Mouse (Mus musculus) embryonic stem cell, embryonic (primary cell): Measurements from ENCODE around the gene Cnpy3.

Source experiments
- CTCF ChIA-PET, 4 experiments: fragments of 300-600 bp in 2 of 4; fragments of 350-600 bp in 2 of 4; sonication (Branson Sonifier 250); formaldehyde crosslinking; loops; one replicate each; lab custom pipeline; 2022; ENCODE audit warnings: inconsistent platforms in 2 of 4; lab: Charles Lee
- POLR2A ChIA-PET, 4 experiments: fragments of 300-600 bp in 2 of 4; fragments of 350-600 bp in 2 of 4; sonication (Branson Sonifier 250); formaldehyde crosslinking; loops; one replicate each; lab custom pipeline; 2022; ENCODE audit warnings: antibody characterized with exemption in 4 of 4, inconsistent platforms in 1 of 4; lab: Charles Lee

Gene Cnpy3

DNA sequence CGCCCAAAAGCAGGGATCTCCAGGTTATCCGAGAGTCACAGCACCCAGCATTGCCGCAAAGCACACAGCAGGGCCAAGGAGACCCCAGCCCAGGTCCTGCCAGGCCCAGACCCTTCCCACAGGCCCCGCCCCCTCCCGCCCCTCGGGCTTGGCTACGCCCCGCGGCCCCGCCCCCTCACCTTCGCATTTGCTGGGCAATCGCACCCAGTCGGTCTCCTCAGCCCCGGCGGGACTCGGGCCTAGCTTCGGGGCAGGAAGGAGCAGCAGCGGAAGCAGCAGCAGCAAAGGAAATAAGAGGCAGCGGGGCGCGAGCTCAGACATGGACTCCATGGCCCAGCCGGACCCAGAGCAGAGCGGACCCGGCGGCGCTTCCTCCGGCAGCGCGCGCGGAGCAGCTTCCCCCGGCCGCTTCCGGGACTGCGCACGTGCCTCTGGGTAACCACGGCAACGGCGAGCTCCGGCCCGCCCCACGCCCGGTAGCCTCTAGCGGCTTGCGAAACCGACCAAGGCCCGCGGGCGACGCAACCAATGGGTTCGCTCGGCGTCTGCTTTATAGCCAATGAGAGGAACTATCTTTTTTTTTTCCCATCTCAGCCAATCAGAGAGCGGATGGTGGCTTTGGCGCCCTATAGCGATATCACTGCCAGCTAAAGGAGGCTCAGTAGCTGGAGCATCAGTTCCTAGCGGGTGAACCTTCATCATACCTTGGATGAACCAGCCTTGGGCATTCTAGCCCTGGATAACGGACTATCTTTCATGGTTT is at the start of gene Cnpy3:
TSS of gene Cnpy3 (minus strand) at position 421 of the 763 bp plus-strand sequence.
- ChIA-PET POLR2A (interaction anchor here (0.6 to 15.1 kb wide), 75 partner anchors 9 to 1165 kb away, joined by 3 to 235 read pairs (median 4); partner anchors contain the start of genes 2310039H08Rik (in 3 of the 4), Bicral (in 3 of the 4), Ptcra (in 3 of the 4) and Ppp2r5d (in 2 of the 4)), CTCF (interaction anchor here (0.6 to 1.6 kb wide), 17 partner anchors 9 to 1963 kb away, joined by 3 to 16 read pairs (median 4); partner anchors contain the start of genes Rpl7l1 (in 1 of the 4) and Tbcc (in 1 of the 4))

DNA sequence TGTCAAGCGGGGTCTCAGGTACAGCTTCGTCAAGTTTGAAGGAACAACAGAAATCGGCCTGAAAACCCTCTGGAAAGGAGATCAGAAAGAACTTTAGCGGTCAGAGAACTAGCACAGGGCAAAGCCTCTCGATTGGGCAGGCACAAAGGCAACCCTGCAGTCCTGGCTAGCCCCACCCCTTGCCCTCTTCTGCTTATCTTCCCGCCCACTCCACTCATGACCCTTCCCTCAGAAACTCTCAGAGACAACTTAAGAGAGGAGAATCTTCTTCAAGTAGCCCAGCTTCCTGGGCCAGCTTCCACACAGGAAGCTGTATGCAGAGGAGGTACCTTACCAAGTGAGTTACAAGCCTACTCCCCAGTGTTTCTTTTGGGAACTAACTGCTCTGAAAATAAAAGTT is 49.7 kb upstream of the Cnpy3 start:
- POLR2A ChIA-PET, result interaction anchor here (0.6 to 13.4 kb wide), 43 partner anchors 7 to 89 kb away, joined by 3 to 329 read pairs (median 4); partner anchors contain the start of genes 2310039H08Rik (in 2 of the 4), Rpl7l1 (in 2 of the 4), Tbcc (in 2 of the 4) and Bicral (in 1 of the 4)
- CTCF ChIA-PET, result interaction anchor here in 1 of 4 experiments (1.5 kb wide), 1 partner anchor 16 kb away, joined by 3 read pairs; no protein-coding TSS in a partner anchor

DNA sequence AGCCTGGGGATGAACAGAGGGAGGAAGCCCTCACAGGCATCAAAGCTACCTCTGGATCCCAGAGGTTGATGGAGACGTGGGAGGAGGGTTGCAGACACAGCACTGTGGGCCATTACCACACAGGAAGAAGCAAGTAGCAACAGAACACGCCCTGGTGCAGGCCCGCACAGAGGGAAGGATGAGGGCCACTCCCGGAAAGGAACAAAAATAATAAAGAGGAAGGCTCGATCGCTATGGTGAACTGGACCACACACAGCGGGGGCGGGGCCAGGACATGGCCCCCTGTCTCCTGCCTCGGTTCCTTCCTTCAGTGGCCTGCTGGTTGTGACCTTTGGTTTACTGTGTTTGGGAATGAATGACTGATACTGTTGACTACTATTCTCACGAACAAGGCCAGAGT is 47.7 kb upstream of the Cnpy3 start:
- ChIA-PET CTCF (interaction anchor here in 1 of 4 experiments (0.6 kb wide), 1 partner anchor 15 kb away, joined by 4 read pairs; no protein-coding TSS in a partner anchor), POLR2A (interaction anchor here in 3 of 4 experiments (0.6 to 4.5 kb wide), 10 partner anchors 9 to 190 kb away, joined by 3 to 51 read pairs (median 3); no protein-coding TSS in a partner anchor)

DNA sequence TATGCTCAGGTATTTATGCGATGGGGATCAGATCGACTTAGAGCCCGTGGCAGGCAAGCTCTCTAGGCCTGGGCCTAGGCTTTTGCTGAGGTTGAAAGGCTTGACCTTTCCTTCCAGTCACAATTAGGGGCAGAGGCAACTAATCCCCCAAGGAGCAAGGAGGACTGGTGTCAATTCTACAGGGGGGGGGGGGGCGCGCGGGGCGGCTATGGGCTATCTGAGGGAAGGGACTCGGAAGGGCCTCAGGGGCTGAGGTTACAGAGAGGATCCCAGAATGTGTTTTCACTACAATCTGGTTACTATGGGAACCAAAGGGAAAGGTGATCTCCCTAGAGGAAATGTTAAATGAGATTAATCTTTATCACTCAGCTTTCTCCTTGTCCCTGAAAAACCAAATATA is 45.4 kb upstream of the Cnpy3 start:
- POLR2A ChIA-PET, result interaction anchor here (0.6 to 10.9 kb wide), 33 partner anchors 11 to 302 kb away, joined by 3 to 217 read pairs (median 5); partner anchors contain the start of genes Bicral (in 1 of the 4), Cnpy3 (in 1 of the 4) and Rpl7l1 (in 1 of the 4)
- CTCF ChIA-PET, result interaction anchor here in 2 of 4 experiments (0.6 to 1.0 kb wide), 3 partner anchors 10 to 83 kb away, joined by 3 to 4 read pairs (median 3); partner anchors contain the start of gene 2310039H08Rik (in 1 of the 2)

DNA sequence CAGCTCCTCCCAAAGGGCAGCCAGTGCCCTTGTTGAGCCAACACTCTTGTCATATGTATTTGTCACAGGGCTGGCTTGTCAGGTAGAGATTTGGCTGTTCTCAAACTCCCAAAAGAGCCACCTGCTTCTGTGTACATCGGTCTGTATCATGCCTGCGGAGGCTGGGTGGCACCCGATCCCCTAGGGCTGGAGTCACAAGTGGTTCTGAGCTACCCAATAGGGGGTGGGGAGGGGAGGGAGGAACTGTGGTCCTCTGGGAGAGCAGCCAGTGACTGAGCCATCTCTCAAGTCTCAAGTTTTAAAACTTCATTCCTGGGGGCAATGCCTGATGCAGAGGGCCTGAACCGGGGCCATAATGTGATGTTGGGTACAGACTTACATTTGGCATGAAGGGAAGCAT is 44.7 kb upstream of the Cnpy3 start:
- POLR2A ChIA-PET, result interaction anchor here (0.6 to 10.9 kb wide), 37 partner anchors 11 to 1169 kb away, joined by 3 to 217 read pairs (median 5); partner anchors contain the start of genes Rpl7l1 (in 3 of the 4), Bicral (in 1 of the 4), Cnpy3 (in 1 of the 4) and Tbcc (in 1 of the 4)

DNA sequence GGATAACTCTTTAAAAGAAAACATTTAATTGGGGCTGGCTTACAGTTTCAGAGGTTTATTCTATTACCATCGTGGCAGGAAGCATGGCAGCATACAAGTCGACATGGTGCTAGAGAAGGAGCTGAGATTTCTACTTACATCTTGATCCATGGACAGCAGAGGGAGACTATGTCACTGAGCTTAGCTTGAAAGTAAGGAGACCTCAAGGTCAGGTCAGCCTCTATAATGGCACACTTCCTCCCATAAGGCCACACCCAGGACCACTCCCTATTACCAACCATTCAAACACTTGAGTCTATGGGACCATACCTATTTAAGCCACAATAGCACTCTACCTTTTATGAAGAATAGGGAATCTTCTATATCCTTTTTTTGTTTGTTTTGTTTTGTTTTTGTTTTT is 40.9 kb upstream of the Cnpy3 start:
- POLR2A ChIA-PET, result interaction anchor here (0.6 to 10.9 kb wide), 22 partner anchors 8 to 94 kb away, joined by 3 to 217 read pairs (median 5); partner anchors contain the start of gene Rpl7l1 (in 3 of the 4)
- CTCF ChIA-PET, result interaction anchor here in 3 of 4 experiments (1.0 to 1.6 kb wide), 6 partner anchors 13 to 97 kb away, joined by 3 to 5 read pairs (median 4); partner anchors contain the start of gene Tbcc (in 1 of the 3)

More for the DNA sequence above, 44.7 kb upstream of the Cnpy3 start:
- CTCF ChIA-PET, result interaction anchor here in 3 of 4 experiments (0.6 to 1.9 kb wide), 8 partner anchors 14 to 107 kb away, joined by 3 to 7 read pairs (median 4); partner anchors contain the start of genes 2310039H08Rik (in 1 of the 3) and Ppp2r5d (in 1 of the 3)

DNA sequence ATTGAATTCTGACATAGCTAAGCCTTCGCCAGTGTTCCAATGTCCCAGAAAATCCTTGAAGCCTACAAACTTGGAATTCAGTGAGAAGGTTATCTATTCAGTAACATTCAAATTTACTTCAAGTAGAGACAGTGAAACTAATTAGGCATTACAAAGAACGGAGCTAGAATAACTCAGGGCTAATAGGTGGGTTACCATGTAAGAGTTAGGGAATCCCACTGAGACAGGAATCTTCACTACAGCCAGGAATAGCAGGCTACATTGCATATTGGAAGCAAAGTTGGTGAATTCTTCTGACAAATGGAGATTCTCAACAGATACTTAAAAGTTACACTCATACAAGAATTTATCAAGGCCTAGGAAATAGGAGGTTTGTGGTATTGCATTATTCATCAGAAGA is 36.0 kb upstream of the Cnpy3 start:
- CTCF ChIA-PET, result interaction anchor here in 2 of 4 experiments (0.7 to 0.9 kb wide), 2 partner anchors 10 to 67 kb away, joined by 4 to 5 read pairs; no protein-coding TSS in a partner anchor
- POLR2A ChIA-PET, result interaction anchor here in 3 of 4 experiments (0.5 to 10.9 kb wide), 14 partner anchors 10 to 305 kb away, joined by 3 to 217 read pairs (median 4); partner anchors contain the start of gene Tbcc (in 1 of the 3)

DNA sequence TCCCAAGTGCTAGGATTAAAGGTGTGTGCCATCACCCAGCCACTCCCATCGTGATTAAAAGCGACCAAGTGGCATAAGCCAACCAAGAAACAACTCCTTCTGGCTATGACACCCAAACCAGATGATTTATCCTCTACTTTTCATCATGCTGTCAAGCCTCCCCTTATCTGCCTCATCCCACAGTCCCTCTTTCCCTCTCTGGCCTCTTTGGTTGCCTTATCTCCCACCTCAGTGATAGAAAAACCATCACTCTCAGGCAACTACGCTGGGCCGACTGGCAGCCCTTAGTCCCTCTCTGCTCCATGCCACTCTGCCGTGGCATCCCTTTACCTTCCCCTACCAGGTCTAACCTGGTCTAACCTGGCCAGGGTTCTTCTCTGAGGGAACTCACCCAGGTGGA is 34.9 kb upstream of the Cnpy3 start:
- ChIA-PET POLR2A (interaction anchor here in 3 of 4 experiments (0.6 to 6.1 kb wide), 11 partner anchors 9 to 103 kb away, joined by 3 to 55 read pairs (median 5); partner anchors contain the start of gene Tbcc (in 1 of the 3)), CTCF (interaction anchor here in 1 of 4 experiments (0.9 kb wide), 1 partner anchor 11 kb away, joined by 4 read pairs; no protein-coding TSS in a partner anchor)

DNA sequence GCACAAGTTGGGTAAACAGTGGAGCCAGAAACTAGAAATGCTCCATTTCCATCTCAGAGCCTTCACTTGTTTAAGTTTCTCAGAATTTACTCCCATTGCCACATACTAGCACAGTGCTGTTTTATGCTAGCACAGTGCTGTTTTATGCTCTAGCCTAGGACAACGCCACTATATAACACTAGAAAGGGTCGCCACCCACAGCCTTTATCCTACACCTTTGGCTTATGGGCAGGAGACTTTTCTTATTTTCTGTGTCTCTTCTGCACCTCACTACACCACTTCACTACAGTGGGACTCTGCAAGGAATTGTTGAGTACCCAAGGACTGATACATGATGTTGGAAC is 31.2 kb upstream of the Cnpy3 start:
- CTCF ChIA-PET, result interaction anchor here in 3 of 4 experiments (0.6 to 1.3 kb wide), 5 partner anchors 26 to 718 kb away, joined by 3 to 5 read pairs (median 3); partner anchors contain the start of gene Tbcc (in 1 of the 3)

DNA sequence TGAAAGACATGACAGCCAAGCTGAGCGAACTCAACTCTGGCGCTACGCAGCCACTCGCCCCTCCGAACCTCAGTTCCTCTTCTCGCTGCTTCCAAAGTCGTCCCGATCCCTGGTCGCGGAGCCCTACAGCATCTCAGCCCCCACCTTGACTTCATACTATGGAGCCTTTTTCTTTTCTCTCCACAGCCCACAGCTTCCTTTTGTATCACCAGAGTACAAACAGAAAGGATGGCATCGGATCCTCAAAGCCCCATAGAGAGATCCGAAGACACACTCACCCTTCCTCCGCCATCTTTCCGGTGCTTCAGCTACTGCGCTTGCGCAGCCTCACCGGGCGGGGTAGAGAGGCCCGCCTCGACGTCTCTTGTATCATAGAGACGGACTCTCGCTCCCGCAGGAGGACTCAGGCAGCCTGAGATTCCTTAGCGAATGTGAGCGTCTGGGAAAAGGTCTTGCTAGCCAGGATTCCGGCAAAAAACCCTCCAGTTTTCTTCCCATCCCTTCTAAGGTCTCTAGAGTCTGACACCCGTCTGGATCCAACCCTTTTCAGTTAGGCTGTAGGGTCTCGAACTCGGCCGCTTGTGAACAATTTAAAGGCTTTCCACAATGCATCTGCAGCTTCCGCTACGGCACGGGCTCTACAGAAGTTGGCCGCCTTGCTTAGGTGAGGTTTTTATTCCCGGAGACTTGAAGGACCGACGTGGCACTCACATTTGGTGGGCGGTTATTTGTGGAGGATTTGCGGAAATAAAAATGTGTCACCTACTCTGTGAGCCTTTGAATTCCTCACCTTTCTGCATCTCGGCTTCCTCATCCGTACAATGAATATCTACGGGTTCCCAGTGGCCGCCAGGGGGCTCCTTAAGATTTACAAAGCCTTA is 30.6 kb upstream of the Cnpy3 start, which contains the start of gene Rpl7l1:
TSS of gene Rpl7l1 (minus strand) at position 332 of the 881 bp plus-strand sequence.
- ChIA-PET POLR2A (interaction anchor here (0.6 to 6.4 kb wide), 91 partner anchors 7 to 1079 kb away, joined by 3 to 68 read pairs (median 4); partner anchors contain the start of genes 2310039H08Rik (in 4 of the 4), Tbcc (in 3 of the 4), Bicral (in 2 of the 4) and Cnpy3 (in 2 of the 4)), CTCF (interaction anchor here in 3 of 4 experiments (0.5 to 1.3 kb wide), 14 partner anchors 27 to 921 kb away, joined by 3 to 6 read pairs (median 3); partner anchors contain the start of genes Cnpy3 (in 1 of the 3) and Tbcc (in 1 of the 3))

More for the DNA sequence above, 31.2 kb upstream of the Cnpy3 start:
- POLR2A ChIA-PET, result interaction anchor here (1.0 to 6.4 kb wide), 25 partner anchors 10 to 1078 kb away, joined by 3 to 68 read pairs (median 9); partner anchors contain the start of genes 2310039H08Rik (in 2 of the 4), Cnpy3 (in 1 of the 4) and Tbcc (in 1 of the 4)

DNA sequence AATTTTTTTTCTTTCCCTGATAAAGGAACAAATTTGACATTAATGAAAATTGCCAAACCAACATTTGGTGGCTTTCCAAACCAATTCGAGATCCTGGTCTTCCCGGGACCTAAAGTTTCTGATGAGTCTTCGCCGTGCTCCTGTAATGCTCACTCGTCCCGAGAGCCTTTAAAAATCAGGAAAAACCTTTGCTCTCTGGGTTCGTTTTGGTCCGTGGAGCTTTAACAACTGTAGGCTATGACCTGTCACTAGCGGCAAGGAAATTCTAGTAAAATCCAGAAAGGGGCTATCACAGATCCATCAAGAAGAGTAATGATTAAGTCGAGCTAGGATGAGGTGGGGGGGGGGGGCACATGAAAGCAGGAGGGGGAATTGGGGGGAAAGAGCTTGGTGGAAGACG is 29.9 kb upstream of the Cnpy3 start:
- ChIA-PET CTCF (interaction anchor here in 3 of 4 experiments (0.5 to 1.3 kb wide), 9 partner anchors 30 to 921 kb away, joined by 3 to 6 read pairs (median 4); partner anchors contain the start of genes Cnpy3 (in 1 of the 3) and Tbcc (in 1 of the 3)), POLR2A (interaction anchor here (0.6 to 6.4 kb wide), 94 partner anchors 8 to 1080 kb away, joined by 3 to 68 read pairs (median 4); partner anchors contain the start of genes 2310039H08Rik (in 4 of the 4), Tbcc (in 3 of the 4), Bicral (in 2 of the 4) and Cnpy3 (in 2 of the 4))

DNA sequence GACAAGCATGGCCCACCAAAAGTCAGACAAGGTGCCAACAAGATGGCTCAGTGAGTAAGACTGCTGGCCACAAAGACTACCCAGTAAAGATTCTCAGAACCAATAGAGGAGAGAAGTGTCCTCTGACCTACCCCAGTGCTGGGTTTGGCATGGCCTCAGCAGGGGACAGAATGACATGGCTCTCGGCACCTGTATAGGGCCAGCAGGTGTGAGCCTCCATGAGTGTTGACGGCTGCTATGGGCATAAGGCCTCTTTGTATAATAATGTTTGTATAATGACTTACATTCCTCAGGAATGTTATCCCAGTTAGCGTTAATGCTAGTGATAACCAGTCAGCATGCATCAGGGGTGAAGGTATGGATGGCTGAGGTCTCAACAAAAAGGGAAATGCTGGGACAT is 24.1 kb upstream of the Cnpy3 start:
- CTCF ChIA-PET, result interaction anchor here in 1 of 4 experiments (0.6 kb wide), 1 partner anchor 114 kb away, joined by 8 read pairs; the partner anchor contains the start of gene Tbcc
- POLR2A ChIA-PET, result interaction anchor here in 3 of 4 experiments (0.5 to 14.2 kb wide), 18 partner anchors 13 to 139 kb away, joined by 3 to 235 read pairs (median 4); partner anchors contain the start of genes Cnpy3 (in 2 of the 3), Ptcra (in 2 of the 3) and Tbcc (in 1 of the 3)

DNA sequence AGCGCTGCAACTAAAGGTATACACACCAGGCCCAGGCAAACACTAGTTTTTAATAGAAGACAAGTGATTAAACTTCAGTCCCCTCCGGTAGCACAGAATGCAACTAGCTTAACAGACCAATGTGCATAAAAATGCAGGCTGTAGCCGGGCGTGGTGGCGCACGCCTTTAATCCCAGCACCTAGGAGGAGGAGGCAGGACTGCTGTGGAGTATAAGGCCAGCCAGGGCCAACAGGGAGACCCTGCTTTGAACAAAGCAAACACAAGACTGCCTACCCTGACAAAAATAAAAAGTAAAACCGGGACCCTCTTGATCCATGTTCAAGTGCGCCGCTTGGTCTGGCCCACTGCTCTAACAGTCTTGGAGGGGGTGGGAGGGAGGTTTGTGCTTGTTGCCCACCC is 23.1 kb upstream of the Cnpy3 start:
- POLR2A ChIA-PET, result interaction anchor here (0.7 to 14.2 kb wide), 20 partner anchors 7 to 116 kb away, joined by 3 to 235 read pairs (median 4); partner anchors contain the start of genes Tbcc (in 3 of the 4), Cnpy3 (in 2 of the 4), Ptcra (in 2 of the 4) and Rpl7l1 (in 1 of the 4)
- CTCF ChIA-PET, result no interaction called here

DNA sequence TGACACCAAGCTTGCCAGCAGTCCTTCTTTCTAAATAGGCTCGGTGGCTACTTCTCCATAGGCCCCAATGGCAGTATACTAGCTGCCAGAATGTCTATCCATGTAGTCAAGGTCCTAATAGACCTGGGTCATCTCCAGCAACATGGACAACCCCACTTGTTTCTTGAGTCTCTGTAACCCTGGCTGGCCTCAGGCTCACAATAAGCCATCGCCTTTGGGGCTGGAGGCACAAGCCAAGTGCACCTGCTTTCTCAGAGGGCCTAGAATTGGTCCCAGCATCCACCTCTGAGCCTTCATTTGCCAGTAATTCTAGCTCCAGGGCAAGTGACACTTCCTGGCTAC is 22.1 kb upstream of the Cnpy3 start:
- ChIA-PET CTCF (interaction anchor here in 2 of 4 experiments (0.6 kb wide), 2 partner anchors 75 to 116 kb away, joined by 3 to 5 read pairs; partner anchors contain the start of gene Tbcc (in 1 of the 2)), POLR2A (interaction anchor here (0.6 to 14.2 kb wide), 37 partner anchors 8 to 1259 kb away, joined by 3 to 235 read pairs (median 4); partner anchors contain the start of genes Cnpy3 (in 3 of the 4), Rpl7l1 (in 3 of the 4), Ptcra (in 2 of the 4) and Tbcc (in 1 of the 4))
